Mouse (Mus musculus): ENCODE measurements at regions not wholly inside any gene's neighbourhood (a gene's known extent, or its start where the extent isn't known, plus 50 kb on each side); places are given as distances from the start of the nearest gene placed in this dataset.
A peak's percentile ranks its signal among the peaks of the same experiment; 100 is the strongest.

- TF ChIP-seq CTCF (IDR thresholded peaks at IDR 0.05) (no peak), EP300 (IDR thresholded peaks at IDR 0.05) (peak; percentile 76; the same call in 1 of the 2 replicates)
These were observed 375.9 kb downstream of the Klf5 start for GRCm38 (mm10) chr14:99674399-99674798.

Measured in lung, postnatal 0 days (tissue).